Mouse (Mus musculus) spleen, adult 12 weeks (tissue): ENCODE results near the gene Lep.

ENCODE experiments used
- DNase-seq: peaks from one replicate; pipeline ENCODE4 v3.0.0; 2022; ENCODE audit warnings: low spot score

Gene Lep

GRCm38 (mm10) chr6:29059846-29060685, at the start of gene Lep:
Gene Lep, plus strand, starts transcription at chr6:29060220.
- no peak for DNase-seq

GRCm38 (mm10) chr6:29011651-29012050, 48.4 kb upstream of the Lep start:
- DNase-seq: no peak

GRCm38 (mm10) chr6:29013216-29013615, 46.8 kb upstream of the Lep start:
- DNase-seq: no peak

GRCm38 (mm10) chr6:29016891-29017412, 43.1 kb upstream of the Lep start:
- DNase-seq: no peak

GRCm38 (mm10) chr6:29019756-29020720, 40.0 kb upstream of the Lep start:
- no peak for DNase-seq

GRCm38 (mm10) chr6:29020937-29021336, 39.1 kb upstream of the Lep start:
- no peak for DNase-seq

- DNase-seq: no peak
Measured at GRCm38 (mm10) chr6:29021501-29021900, 38.5 kb upstream of the Lep start.

- no peak for DNase-seq
Measured at GRCm38 (mm10) chr6:29022115-29022514, 37.9 kb upstream of the Lep start.

- DNase-seq: no peak
Measured at GRCm38 (mm10) chr6:29023206-29023967, 36.6 kb upstream of the Lep start.

- DNase-seq: peak; percentile 19
Measured at GRCm38 (mm10) chr6:29024000-29024417, 36.0 kb upstream of the Lep start.

- DNase-seq: no peak
Measured at GRCm38 (mm10) chr6:29025796-29026482, 34.1 kb upstream of the Lep start.

GRCm38 (mm10) chr6:29026766-29027165, 33.3 kb upstream of the Lep start:
- no peak for DNase-seq

GRCm38 (mm10) chr6:29028129-29028528, 31.9 kb upstream of the Lep start:
- no peak for DNase-seq

- DNase-seq: no peak
Measured at GRCm38 (mm10) chr6:29029521-29029920, 30.5 kb upstream of the Lep start.

- no peak for DNase-seq
Measured at GRCm38 (mm10) chr6:29031216-29031615, 28.8 kb upstream of the Lep start.

- DNase-seq: no peak
Measured at GRCm38 (mm10) chr6:29031704-29032310, 28.2 kb upstream of the Lep start.

- no peak for DNase-seq
Measured at GRCm38 (mm10) chr6:29032411-29032810, 27.6 kb upstream of the Lep start.

GRCm38 (mm10) chr6:29033981-29034646, 25.9 kb upstream of the Lep start:
- DNase-seq: no peak

- DNase-seq: no peak
Measured at GRCm38 (mm10) chr6:29036698-29037097, 23.3 kb upstream of the Lep start.

- no peak for DNase-seq
Measured at GRCm38 (mm10) chr6:29040266-29040665, 19.8 kb upstream of the Lep start.
